Comparison of ENCODE assay signal across 8 mouse cellular contexts in the genomic region with DNA sequence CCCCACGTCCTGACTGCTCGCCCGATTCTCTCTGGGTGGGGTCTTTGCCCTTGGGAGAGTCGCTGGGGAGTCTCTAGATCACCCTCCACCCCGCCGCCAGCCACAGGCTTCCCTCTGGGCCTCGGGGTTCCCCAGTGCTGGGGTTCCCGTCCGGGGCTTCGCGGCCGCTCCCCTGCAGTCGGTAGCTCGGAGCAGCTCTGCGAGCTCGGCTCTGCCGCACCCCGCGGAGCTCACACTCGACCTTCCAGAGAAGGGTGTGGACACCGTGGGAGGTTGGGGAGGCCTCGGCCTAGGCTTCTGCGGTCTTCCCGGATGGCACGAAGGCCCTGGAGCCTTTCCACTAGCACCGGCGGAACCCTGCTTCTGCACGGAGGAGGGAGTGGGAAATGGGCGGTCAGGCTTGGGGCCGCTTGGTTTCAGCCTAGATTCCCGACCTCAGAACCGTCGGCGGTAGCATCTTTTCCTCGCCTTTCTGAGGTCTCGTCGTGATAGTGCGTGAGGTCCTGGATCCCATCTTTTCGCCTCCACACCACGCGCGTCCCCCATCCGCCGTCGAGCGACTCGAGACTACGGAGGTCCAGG. TPM values are rescaled to one million over a fixed set of nuclear protein-coding genes. Genes with fewer than 3 reads are reported as not detected.
A peak's percentile ranks its signal among the peaks of the same experiment; 100 is the strongest.
DNase-seq lines count a peak whose midpoint lies in the region; ATAC-seq lines count a peak whose summit lies in the region.

No protein-coding gene starts in this region.

- H3K4me1 ChIP-seq in heart, embryonic 13.5 days, result peaks cover 17% of the 10 kb centered on the region
- H3K4me1 ChIP-seq in hindbrain, embryonic 15.5 days (replicated peaks), result peaks cover 58% of the 10 kb centered on the region
- H3K4me1 ChIP-seq in midbrain, embryonic 12.5 days, result peaks cover 73% of the 10 kb centered on the region

- H3K4me2 ChIP-seq in heart, embryonic 13.5 days, result peak overlapping the region; percentile 68
- peak overlapping the region; percentile 91 for H3K4me2 ChIP-seq in hindbrain, embryonic 15.5 days
- H3K4me2 ChIP-seq in midbrain, embryonic 12.5 days (replicated peaks), result peak overlapping the region; percentile 60

- intact Hi-C loops in heart, postnatal 25 days (cut with DNase I), result no loop called here

- H3K27ac ChIP-seq in heart, embryonic 13.5 days (replicated peaks), result no peak overlapping the region
- H3K27ac ChIP-seq in hindbrain, embryonic 15.5 days (replicated peaks), result peak overlapping the region; percentile 96
- peak overlapping the region; percentile 56 for H3K27ac ChIP-seq in midbrain, embryonic 12.5 days (replicated peaks)

- no peak for ATAC-seq in heart, embryonic 13.5 days (ENCODE audit: extremely low read depth, insufficient number of reproducible peaks, low FRiP score, low TSS enrichment)
- ATAC-seq in CD4-positive, CD25-positive, alpha-beta regulatory T cell, adult 4 months, result peak; percentile 34
- ATAC-seq in hindbrain, embryonic 15.5 days (ENCODE audit: low FRiP score, low read depth), result no peak
- ATAC-seq in midbrain, embryonic 12.5 days (ENCODE audit: low FRiP score, low read depth), result no peak

- under 1% methylated on average over 48 of the region's 48 CpGs for WGBS in heart, embryonic 13.5 days
- WGBS in hindbrain, embryonic 15.5 days, result 1% methylated on average over 48 of the region's 48 CpGs
- WGBS in midbrain, embryonic 12.5 days, result 2% methylated on average over 48 of the region's 48 CpGs

- no peak for DNase-seq in heart, postnatal 25 days (ENCODE audit: low spot score)
- peak; percentile 72 to 82 for DNase-seq in cerebellum, postnatal 25 days
- no peak for DNase-seq in urinary bladder, postnatal 4 days (ENCODE audit: low spot score in 2 of 2)
- DNase-seq in urinary bladder, postnatal 36 days (ENCODE audit: low spot score in 2 of 2), result no peak

- 0 out of 2 replicates have a peak overlapping the region, but pooled peaks have one; percentile 37 for H3K9ac ChIP-seq in heart, embryonic 13.5 days
- H3K9ac ChIP-seq in hindbrain, embryonic 15.5 days, result peak overlapping the region; percentile 64
- peak overlapping the region; percentile 75 for H3K9ac ChIP-seq in midbrain, embryonic 12.5 days (replicated peaks)

- H3K36me3 ChIP-seq in heart, embryonic 13.5 days, result no peaks in the 10 kb centered on the region
- 0 out of 2 replicates have a peak, but pooled peaks cover under 1% of the 10 kb centered on the region for H3K36me3 ChIP-seq in hindbrain, embryonic 15.5 days
- 0 out of 2 replicates have a peak, but pooled peaks cover 5% of the 10 kb centered on the region for H3K36me3 ChIP-seq in midbrain, embryonic 12.5 days

- peak overlapping the region; percentile 47 for H3K4me3 ChIP-seq in heart, embryonic 13.5 days
- H3K4me3 ChIP-seq in hindbrain, embryonic 15.5 days, result peak overlapping the region; percentile 53
- H3K4me3 ChIP-seq in midbrain, embryonic 12.5 days, result peak overlapping the region; percentile 55

- H3K27me3 ChIP-seq in heart, embryonic 13.5 days (replicated peaks), result peaks cover 99% of the 10 kb centered on the region
- H3K27me3 ChIP-seq in hindbrain, embryonic 15.5 days, result no peaks in the 10 kb centered on the region
- H3K27me3 ChIP-seq in midbrain, embryonic 12.5 days, result peaks cover 98% of the 10 kb centered on the region

- no peaks in the 10 kb centered on the region for H3K9me3 ChIP-seq in heart, embryonic 13.5 days
- no peaks in the 10 kb centered on the region for H3K9me3 ChIP-seq in hindbrain, embryonic 15.5 days
- H3K9me3 ChIP-seq in midbrain, embryonic 12.5 days, result no peaks in the 10 kb centered on the region

RNA-seq across cellular contexts. Expression of gene Rhbg, which starts 39.4 kb away (rescaled TPM):
- 0.13 and 0.76 TPM in 2 replicates for polyA plus RNA-seq in heart, embryonic 13.5 days (2015; fragmentation: Nextera tagmentation; extraction: Ambion mirVana)
- total RNA-seq in heart, postnatal 25 days (2021), result not detected
- not detected for polyA plus RNA-seq in CD4-positive, CD25-positive, alpha-beta regulatory T cell, adult 4 months (2017; shearing (Covaris generic))
- polyA plus RNA-seq in hindbrain, embryonic 15.5 days (2015; fragmentation: Nextera tagmentation; extraction: Ambion mirVana), result 0.55 and 0.60 TPM in 2 replicates
- 0.26 TPM in 1 of 2 replicates, not detected in the other for polyA plus RNA-seq in midbrain, embryonic 12.5 days (2016; fragmentation: Nextera tagmentation; extraction: Ambion mirVana)

Comparison
In these comparisons a context has a peak if more than half of its experiments do, and no peak if none do; other contexts are left out.
1. DNase-seq: peak in cerebellum, postnatal 25 days (2 of 2); none in heart, postnatal 25 days (single experiment), urinary bladder, postnatal 4 days (0 of 2) and urinary bladder, postnatal 36 days (0 of 2).
2. Peak in every context shown above with its lines, with median percentiles within 50 percentile points of each other: H3K4me2 ChIP-seq, H3K4me3 ChIP-seq and H3K9ac ChIP-seq.